Mouse (Mus musculus) kidney, adult 8-10 months (tissue): Measurements from ENCODE around the gene Cdh23.

Experiments used
- DNase-seq, 2 experiments: peaks; one replicate each; pipeline ENCODE4 v3.0.0; 2022

Gene Cdh23

GRCm38 (mm10) chr10:60304854-60305628 is 391.2 kb downstream of the Cdh23 start:
- peak in 1 of 2 experiments; percentile 74 for DNase-seq

DNA sequence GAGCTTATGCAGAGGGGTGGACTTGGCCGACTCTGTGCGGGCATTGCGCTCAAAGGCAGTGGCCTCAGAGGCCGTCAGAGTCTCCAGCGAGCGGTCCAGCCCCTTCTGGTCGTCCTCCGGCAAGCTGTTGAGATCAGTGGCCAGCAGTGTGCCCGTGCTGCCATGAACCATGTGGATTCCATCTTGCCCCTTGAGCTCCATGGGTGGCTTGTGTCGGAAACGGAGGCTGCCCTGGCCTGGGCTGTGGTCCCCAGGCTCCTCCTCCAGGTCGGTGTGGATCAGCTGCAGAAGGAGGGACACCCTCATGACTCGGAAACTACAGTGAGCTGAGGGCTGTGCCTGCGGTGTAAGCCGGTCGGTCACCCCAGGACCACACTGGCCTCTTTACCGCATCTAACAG is 392.9 kb downstream of the Cdh23 start:
- DNase-seq, result no peak

- no peak for DNase-seq
Measured at GRCm38 (mm10) chr10:60299636-60300035, 396.7 kb downstream of the Cdh23 start.

- DNase-seq, result no peak
Measured at GRCm38 (mm10) chr10:60296027-60296426, 400.3 kb downstream of the Cdh23 start.

DNA sequence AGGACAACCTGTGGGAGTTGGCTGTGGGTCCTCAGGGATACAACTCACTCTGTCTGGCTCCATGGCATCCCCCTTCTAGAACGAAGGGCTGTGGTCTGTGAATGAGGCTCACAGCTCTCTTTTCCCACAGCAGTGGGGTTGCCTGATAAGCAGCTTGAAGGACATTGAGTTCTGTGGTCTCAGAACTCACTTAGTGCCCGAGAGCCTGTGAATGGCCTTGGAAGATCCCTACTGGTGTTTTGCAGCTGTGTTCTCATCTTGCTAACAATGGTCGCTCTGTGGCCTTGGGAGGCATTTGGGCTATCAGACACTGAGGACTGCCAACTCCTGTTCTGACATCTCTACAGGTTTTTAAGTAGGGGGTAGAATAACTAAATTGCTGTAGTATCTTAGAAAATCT is 400.9 kb downstream of the Cdh23 start:
- no peak for DNase-seq

GRCm38 (mm10) chr10:60294621-60295020 is 401.7 kb downstream of the Cdh23 start:
- DNase-seq, result peak; percentile 56 to 60

GRCm38 (mm10) chr10:60292209-60292608 is 404.1 kb downstream of the Cdh23 start:
- no peak for DNase-seq

GRCm38 (mm10) chr10:60290739-60291110 is 405.6 kb downstream of the Cdh23 start:
- no peak for DNase-seq

- DNase-seq, result no peak
Measured at GRCm38 (mm10) chr10:60290026-60290738, 406.1 kb downstream of the Cdh23 start.

- no peak for DNase-seq
Measured at GRCm38 (mm10) chr10:60289216-60289615, 407.1 kb downstream of the Cdh23 start.

- no peak for DNase-seq
Measured at GRCm38 (mm10) chr10:60287726-60288125, 408.6 kb downstream of the Cdh23 start.

DNA sequence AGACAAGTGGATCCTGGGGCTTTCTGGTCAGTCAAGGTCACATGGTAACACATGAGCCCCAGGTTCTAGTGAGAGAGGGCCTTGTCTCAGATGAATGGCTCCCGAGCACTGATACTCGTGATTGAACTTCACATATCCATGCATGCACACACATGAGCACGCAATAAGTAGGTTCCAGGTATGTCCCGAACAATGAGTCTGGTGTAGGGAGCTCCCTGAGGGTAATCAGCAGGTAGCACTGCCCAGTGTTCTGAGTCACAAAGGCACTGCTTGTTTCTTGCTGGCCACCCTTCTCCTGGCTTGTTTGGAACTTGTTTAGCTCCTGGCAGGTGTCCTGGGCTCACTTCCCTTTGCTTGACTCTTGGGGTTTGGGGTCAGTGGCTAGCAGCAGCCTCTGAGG is 409.1 kb downstream of the Cdh23 start:
- peak in 1 of 2 experiments; percentile 37 for DNase-seq

DNA sequence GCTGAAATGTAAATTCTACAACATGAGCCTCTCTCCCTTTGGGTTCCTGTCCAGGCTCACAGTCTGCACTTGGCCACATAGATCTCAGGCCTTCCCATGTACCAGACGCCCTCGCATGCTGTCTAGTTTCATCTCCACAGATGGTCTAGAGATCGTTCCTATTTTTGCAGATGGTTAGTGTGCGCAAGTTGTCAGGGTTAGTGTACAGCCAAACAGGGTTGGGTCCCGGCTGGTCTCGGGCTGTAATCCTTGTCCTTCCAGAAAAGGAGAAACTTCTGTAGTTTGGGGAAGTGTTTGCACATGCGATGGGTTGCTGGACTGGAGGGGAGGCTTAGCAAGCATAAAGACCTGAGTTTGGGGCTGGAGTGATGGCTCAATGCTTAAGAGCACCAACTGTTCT is 409.7 kb downstream of the Cdh23 start:
- DNase-seq, result no peak

DNA sequence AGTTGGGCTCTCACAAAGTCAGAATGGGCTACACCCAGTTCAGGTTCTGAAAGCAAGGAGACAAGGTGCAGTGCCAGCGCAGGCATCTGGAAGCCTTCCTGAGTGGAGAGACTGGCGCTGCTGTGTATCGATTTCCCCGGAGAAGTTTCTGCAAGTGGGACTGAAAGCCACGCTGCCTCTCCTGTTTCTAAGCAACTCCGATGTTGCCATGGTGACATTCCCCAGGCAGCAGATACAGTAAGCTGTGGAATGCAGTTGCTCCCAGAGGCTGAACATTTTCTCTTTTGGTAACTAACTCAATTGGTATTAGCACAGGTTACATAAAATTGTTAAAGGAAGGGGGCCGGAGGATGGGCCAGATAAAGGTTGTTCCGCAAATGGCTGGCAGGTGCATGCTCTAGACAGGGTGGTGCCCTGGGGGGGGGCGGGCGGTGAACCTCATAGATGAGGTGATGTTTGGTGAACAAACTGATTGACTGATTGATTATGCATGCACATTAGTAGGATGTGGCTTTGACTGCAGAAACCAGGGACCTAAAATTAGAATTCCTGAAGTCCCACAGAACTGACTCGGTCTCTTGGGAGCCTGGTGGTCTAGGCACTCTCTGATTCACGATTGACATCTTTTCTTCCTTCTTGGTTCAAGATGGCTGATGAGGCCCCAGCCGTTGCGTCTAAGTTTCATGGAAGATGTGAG is 410.5 kb downstream of the Cdh23 start:
- peak in 1 of 2 experiments; percentile 73 for DNase-seq

DNA sequence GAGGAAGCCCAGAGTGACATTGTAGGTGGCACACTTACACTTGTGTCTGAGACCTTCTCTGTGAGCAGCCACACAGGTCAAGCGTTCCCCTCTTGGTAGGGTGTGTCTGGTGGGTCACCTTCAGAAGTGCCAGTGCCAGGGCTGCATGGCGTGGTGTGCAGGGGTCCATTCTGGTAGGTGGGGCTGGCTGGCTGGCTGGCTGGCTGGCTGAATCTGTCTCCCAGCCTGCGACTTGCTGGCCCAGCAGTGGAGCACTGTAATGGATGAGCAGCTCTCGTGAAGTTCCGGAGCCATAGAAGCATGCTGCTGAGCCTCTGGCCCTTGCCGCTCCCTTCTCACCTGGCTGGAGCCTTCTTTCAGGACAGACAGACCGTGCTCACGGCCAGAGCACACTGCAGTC is 411.1 kb downstream of the Cdh23 start:
- DNase-seq, result no peak

GRCm38 (mm10) chr10:60284676-60285111 is 411.6 kb downstream of the Cdh23 start:
- DNase-seq, result no peak

GRCm38 (mm10) chr10:60284248-60284647 is 412.0 kb downstream of the Cdh23 start:
- DNase-seq, result no peak

DNA sequence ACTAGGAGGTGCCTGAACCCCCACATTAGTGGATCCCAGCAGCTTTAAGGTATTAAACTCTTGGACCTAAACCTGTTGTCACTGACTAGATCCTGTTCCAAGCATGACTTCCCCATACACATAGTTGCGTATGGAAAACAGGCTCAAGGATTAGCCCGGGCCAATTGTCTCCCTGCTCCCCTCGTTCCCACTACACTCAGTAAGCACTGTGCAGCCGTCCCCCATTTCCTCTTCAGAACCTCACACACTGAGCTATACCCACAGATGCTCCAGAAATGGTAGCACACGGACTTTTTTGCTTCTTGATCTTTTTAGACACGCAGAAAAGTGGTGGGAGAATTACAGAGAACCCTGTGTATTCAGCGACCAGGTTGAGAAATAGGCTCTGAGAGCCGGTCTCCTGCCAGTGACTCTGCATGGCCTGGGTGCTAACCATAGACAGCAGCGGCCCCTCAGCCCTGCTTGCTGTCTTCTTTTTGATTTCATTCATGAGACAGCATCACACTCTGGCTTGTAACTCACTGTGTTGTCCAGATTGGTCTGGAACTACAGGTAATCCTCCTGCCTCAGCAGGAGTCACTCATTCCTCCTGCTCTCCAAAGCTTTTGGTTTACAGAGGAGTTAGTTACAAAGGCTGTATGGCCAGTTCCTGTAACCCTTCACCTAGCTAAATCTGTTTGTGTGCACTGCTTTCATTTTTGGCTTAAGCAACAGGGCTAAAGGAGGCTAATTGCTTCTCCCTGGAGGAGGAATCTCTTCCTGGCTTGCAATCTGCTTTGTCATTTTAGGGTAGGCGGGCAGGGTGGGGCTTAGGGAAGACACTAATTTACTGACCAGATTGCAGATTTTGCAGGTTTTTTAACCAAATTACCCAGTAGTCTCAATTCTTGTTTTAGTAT is 413.9 kb downstream of the Cdh23 start:
- no peak for DNase-seq

- no peak for DNase-seq
Measured at GRCm38 (mm10) chr10:60281571-60282050, 414.7 kb downstream of the Cdh23 start.

- DNase-seq, result no peak
Measured at GRCm38 (mm10) chr10:60280353-60280752, 415.9 kb downstream of the Cdh23 start.

- peak; percentile 59 to 77 for DNase-seq
Measured at GRCm38 (mm10) chr10:60279941-60280301, 416.4 kb downstream of the Cdh23 start.

- no peak for DNase-seq
Measured at GRCm38 (mm10) chr10:60279290-60279940, 416.9 kb downstream of the Cdh23 start.
